Mouse (Mus musculus) urinary bladder, postnatal 10 days (tissue): ENCODE data around the gene S100a4.
A peak's percentile ranks its signal among the peaks of the same experiment; 100 is the strongest.

Experiments
- DNase-seq: peaks from one replicate; pipeline ENCODE4 v3.0.0; 2022; ENCODE audit warnings: low spot score

S100a4 gene

DNA sequence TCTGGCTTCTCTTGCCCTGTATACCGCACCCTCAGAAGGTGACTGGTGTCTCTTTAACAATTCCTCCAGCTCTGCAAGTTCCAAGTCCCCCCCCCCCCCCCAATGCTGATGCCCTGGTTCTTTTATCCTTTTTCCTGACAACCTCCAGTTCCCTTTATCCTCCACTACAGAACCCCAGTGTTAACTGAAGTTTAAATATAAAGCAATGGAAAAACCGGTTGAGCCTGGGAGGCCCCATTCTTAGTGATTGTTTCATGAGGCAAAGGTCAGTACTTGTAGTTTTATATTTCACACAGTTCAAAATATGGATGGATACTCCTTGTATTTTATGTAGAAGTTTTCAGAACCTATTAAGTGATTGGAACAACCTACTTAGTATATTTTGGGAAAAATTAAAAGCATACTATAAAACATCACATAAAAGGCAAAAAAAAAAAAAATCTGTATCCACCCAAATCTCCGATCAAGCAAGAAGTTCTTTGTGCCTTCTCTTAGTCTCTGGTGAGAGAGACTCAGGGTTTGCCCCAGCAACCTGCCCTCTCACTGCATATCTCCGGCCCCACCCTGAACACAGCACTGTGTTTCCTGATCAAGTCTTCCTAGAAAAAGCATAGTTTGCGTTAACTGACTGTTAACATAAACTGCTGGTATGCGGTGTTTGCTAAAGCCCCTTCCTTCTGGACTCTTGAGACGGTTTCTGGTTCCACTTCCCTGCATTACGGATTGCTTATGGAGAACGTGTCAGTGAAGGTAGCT is 22.9 kb downstream of the S100a4 start:
- no peak for DNase-seq

GRCm38 (mm10) chr3:90627366-90627765 is 23.8 kb downstream of the S100a4 start:
- no peak for DNase-seq

DNA sequence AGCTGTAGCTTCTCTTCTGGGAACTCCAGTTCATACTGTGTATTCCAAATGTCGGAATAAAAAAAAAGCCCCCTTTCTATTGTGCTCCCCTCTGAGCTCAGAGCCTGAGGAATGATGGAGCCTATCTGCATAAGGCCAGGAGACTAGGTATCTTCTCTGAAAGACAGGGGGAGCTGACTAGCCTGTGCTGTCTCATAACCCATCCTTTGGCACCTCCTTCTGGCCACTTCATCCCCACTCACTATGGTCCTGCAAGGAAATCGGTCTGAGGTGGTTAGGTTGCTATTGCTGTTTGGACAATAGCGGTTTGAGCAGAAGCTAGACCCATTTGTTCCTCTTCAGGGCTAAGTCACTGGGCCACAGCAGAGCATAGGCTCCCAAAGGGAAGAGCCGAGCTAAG is 24.2 kb downstream of the S100a4 start:
- no peak for DNase-seq

DNA sequence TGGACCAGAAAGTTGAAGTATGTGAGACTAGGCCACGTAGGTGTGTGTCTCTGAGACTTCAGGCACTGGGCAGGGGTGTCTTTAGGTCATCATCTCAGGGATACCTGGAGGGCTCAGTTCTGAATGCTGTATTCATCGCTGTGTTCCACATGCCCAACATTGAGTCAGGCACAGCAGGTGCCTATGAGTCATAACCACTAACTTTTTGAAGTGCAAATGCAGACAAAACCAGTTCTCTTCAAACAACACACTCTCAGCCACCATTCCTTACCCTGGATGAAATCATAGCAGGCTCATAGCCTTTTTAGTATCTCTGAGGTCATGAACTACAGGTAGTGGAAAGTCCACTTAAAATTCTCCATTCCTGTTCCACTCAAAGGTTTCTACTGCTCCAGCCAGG is 25.7 kb downstream of the S100a4 start:
- no peak for DNase-seq

DNA sequence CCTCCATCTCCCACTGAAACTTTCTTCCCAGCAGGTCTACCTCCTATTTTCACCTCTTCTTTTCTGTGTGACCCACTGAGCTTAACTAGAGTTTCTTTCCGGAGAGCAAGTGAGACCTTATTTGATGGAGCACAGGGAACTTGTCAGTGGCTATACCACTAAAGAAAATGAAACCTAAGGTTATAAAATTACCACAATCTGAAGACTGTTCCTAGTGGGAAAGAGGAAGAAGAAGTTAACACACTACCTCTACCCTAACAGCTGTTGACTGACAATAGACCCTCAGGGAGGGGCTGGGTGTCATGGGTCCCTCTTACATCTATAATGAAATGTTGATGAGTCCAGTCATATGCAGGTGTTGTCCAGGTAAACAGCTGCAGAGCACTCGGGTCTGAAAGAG is 28.4 kb downstream of the S100a4 start:
- DNase-seq, result no peak

DNA sequence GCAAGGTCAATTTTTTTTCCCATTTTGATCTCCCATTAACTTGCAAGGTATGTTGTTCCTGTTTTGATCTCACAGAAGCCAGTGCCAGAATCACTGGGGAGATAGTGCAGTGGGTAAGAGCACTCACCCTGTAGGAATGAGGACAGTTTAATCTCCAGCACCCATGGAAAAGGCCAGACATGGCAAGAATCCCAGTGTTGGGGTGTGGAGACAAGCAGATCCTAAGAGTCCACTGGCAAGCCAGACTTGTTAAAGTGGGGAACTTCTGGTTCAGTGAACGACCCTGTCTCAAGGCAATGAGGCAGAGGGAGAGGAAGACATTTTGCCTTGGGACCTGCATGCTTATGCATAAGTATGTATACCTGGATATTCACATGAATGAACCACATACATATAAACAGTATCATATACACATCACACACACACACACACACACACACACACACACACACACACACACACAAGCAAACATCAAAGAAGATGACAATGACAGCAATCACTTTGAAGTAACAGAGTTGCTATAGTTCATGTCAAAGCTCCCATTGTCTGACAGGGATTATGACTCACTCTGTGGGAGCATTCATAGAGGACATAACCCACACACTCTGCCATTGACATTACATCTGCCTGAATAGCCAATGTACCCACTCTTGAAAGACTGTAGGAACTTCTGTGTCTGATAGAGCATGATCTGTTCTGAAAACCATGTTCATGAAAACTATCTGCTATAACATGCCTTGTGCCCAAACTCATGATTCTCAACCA is 35.1 kb downstream of the S100a4 start:
- no peak for DNase-seq

- no peak for DNase-seq
Observed at GRCm38 (mm10) chr3:90639511-90640154, 36.1 kb downstream of the S100a4 start.

- no peak for DNase-seq
Observed at GRCm38 (mm10) chr3:90640981-90641380, 37.4 kb downstream of the S100a4 start.

GRCm38 (mm10) chr3:90644220-90644619 is 40.6 kb downstream of the S100a4 start:
- no peak for DNase-seq

- DNase-seq, result no peak
Observed at GRCm38 (mm10) chr3:90647291-90647690, 43.7 kb downstream of the S100a4 start.

DNA sequence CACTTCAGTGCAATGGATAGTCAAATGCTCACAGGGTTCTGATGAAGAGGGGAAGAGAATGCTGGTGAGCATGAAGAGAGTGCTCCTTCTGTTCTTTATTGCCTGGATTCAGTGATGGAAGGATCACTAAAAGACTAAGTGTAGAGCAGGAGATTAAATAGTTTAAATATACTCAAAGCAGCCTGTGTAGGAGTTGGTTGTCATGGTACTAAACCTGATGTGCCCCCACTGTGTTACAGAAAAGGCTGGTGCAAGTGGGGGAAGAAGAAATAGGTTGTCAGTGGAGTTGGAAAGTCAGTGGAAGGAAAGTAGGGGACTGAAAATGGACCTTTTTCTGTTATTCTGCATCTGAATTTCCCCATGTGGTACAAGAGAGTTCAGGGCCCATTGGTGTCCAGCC is 45.4 kb downstream of the S100a4 start:
- DNase-seq, result no peak

DNA sequence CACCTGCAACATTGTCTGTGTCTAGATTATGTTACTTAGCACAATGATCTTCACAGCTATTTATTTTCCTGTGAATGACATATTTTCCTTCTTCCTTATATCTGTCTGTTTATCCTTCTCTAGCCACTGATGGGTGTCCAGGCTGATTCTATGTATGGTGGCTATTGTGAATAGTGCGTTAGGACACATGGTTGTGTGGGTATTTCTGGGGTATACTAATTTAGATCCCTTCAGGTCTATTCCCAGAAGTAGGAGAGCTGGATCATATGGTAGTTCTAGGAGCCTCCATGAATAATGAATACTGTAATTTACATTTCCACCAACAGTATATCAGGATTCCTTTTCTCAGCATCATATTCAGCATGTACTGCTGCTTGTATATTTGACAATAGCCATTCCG is 46.3 kb downstream of the S100a4 start:
- no peak for DNase-seq

DNA sequence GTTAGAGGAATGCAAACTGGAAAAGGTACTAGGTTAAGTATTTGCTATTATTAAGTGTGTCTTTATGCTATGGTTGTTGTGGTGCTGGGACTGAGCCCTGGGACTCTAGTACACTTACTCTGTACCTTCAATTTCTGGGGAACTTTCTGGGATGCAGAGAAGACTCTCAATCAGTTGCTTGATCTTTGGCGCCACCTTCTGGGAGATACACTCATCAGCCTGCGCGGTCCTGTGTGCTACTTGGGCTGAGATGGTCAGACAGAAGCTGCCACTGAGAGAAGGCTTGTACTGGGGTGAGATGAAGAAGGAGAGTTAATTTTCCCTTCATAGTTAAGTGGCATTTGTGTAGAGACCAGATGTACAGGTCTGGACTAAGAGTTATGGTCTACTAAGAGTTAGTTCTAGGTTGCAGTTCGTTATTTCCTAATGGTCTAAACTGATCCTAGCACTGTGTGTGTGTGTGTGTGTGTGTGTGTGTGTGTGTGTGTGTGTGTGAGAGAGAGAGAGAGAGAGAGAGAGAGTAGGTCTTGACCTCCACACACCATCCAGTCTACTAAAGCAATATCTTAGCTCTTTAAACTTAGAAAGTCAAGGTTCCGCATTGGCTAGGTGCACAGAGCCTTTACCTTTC is 49.4 kb downstream of the S100a4 start:
- DNase-seq, result peak; percentile 35

GRCm38 (mm10) chr3:90653717-90654116 is 50.1 kb downstream of the S100a4 start, which contains the start of gene S100a7a:
Gene S100a7a, plus strand, starts transcription at chr3:90654017.
- no peak for DNase-seq
